Mouse (Mus musculus): Measurements from ENCODE around the gene Zfp683. TPM values are rescaled to one million over a fixed set of nuclear protein-coding genes. Genes with fewer than 3 reads are reported as not detected.
A peak's percentile ranks its signal among the peaks of the same experiment; 100 is the strongest.

Zfp683 gene
- total and polyA plus RNA-seq, 3 experiments, result 0.16 TPM; not detected in 2

DNA sequence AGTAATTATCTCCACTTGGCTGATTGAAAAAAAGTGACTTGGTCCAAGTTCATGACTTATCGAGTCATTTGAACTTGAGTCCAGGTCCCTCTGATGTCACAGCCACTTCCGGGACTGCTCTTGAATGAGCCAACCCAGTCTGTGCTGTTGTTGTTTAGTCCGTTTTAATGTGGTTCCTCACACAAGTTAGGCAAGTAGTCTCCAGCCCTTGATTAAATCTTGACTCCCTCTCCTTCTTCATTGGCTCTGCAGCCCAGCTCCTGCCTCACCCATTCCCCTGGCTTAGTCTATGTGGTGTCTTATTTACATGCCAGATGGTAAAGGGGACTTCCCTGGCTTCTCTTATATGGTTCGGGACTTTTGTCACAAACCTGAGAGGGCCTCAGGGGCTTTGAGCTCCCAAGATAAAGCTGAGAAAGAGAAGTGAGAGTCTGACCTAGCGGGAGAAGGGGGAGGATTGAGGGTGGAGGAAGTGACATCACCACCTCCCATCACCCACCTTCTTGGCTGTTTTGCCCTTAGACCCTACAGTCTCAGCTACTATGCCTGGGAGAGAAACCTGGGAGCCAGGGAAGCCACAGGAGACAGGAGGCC lies 43.5 kb downstream of the Zfp683 start (continued):
- TF ChIP-seq CHD1 (IDR thresholded peaks at IDR 0.05; ENCODE audit: low read depth, low read length) (no peak), USF1 (IDR thresholded peaks at IDR 0.05; ENCODE audit: low read depth, low read length) (no peak), TBP (conservative IDR thresholded peaks at IDR 0.05; ENCODE audit: low read depth, low read length) (peak; percentile 70), MAZ (IDR thresholded peaks at IDR 0.05; ENCODE audit: low read depth, low read length) (peak; percentile 98), IRF4 (IDR thresholded peaks at IDR 0.05; ENCODE audit: low read depth, low read length) (peak; percentile 99), MAX (IDR thresholded peaks at IDR 0.05; ENCODE audit: low read length) (peak; percentile 53), RCOR1 (conservative IDR thresholded peaks at IDR 0.05; ENCODE audit: low read depth, low read length) (peak; percentile 97), TCF12 (IDR thresholded peaks at IDR 0.05; ENCODE audit: low read depth, low read length) (peak; percentile 96)

DNA sequence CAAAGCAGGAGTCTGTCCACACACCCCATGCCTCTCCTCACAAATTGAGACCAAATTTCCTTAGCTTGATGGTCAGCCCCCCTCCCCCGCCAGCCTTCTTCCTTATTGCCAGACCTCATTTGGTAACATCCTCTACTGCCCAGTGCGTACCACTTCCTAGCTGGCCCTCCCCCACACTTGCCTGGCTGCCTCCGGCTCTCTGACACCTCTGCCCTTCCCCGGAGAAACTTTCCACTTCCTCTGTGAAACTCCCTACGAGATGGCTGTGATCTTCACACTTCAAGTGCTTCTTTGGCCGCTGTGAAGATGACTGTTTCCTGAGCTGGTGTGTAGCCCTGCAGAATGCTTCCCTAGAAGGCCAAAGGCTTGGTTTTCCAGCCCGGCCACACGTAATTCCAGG lies 45.0 kb downstream of the Zfp683 start:
- in situ Hi-C loops (cut with MboI; ENCODE audit: low pct_ligation_motif_present, low pct_unique_long_range_greater_than_20kb, low sequenced_read_pairs) (loop anchor here (25.0 kb wide), 1 partner anchor 511 kb away; the partner anchor contains the start of gene Gpn2), dilution Hi-C loops (cut with MboI; ENCODE audit: extremely low pct_ligation_motif_present, extremely low pct_unique_long_range_greater_than_20kb, low sequenced_read_pairs) (no loop called here)
- Histone ChIP-seq H3K36me3 (replicated peaks in 1 of 2; ENCODE audit: control insufficient read depth in 1 of 2, insufficient read depth in 1 of 2, low read length in 1 of 2) (peaks cover 6 to 7% of the 10 kb centered on the region in 2 experiments), H3K27ac (ENCODE audit: insufficient read depth, low read depth) (peak overlapping the region; percentile 100), H3K4me1 (ENCODE audit: control insufficient read depth in 1 of 2, insufficient read depth in 2 of 2) (peaks cover 11 to 38% of the 10 kb centered on the region in 2 experiments), H3K9me3 (replicated peaks; ENCODE audit: low read length) (no peaks in the 10 kb centered on the region), H3K79me2 (replicated peaks; ENCODE audit: control insufficient read depth, extremely low read depth, insufficient read depth, poor library complexity, severe bottlenecking) (peaks cover 16% of the 10 kb centered on the region), H3K4me2 (ENCODE audit: insufficient read depth, low read depth, poor library complexity, severe bottlenecking) (peak overlapping the region; percentile 81), H3K4me3 (replicated peaks in 1 of 3; ENCODE audit: low read depth in 2 of 3, low read length in 2 of 3, poor library complexity in 1 of 3) (peak overlapping the region; percentile 33 to 64 (median 57)), H3K27me3 (replicated peaks) (no peaks in the 10 kb centered on the region), H3K9ac (ENCODE audit: insufficient read depth, low read depth) (peak overlapping the region; percentile 97)
- peak; percentile 94 for DNase-seq (ENCODE audit: extremely low read depth)
- TF ChIP-seq BHLHE40 (IDR thresholded peaks at IDR 0.05; ENCODE audit: low read depth, low read length), result peak; percentile 79
- TF ChIP-seq POLR2A (IDR thresholded peaks at IDR 0.05; ENCODE audit: low read depth, low read length), result peak; percentile 69
- TF ChIP-seq MXI1 (IDR thresholded peaks at IDR 0.05; ENCODE audit: low read depth, low read length), result peak; percentile 60; the same call in 1 of the 2 replicates
- peak; percentile 90 for TF ChIP-seq SIN3A (IDR thresholded peaks at IDR 0.05; ENCODE audit: low read length)
- 0 out of 2 replicates have a peak, but pooled peaks have one; percentile 33 for TF ChIP-seq JUN (IDR thresholded peaks at IDR 0.05; ENCODE audit: insufficient read depth, low read depth, low read length)
- no peak; the same call in 1 of the 2 replicates for TF ChIP-seq CHD1 (IDR thresholded peaks at IDR 0.05; ENCODE audit: low read depth, low read length)
- peak; percentile 94 for TF ChIP-seq IRF4 (IDR thresholded peaks at IDR 0.05; ENCODE audit: low read depth, low read length)
- no peak; the same call in 1 of the 2 replicates for TF ChIP-seq UBTF (IDR thresholded peaks at IDR 0.05; ENCODE audit: low read depth, low read length)
- TF ChIP-seq EP300 (IDR thresholded peaks at IDR 0.05; ENCODE audit: low read length), result peak; percentile 91
- peak; percentile 98 for TF ChIP-seq TCF12 (IDR thresholded peaks at IDR 0.05; ENCODE audit: low read depth, low read length)
- peak; percentile 89 for TF ChIP-seq MAZ (IDR thresholded peaks at IDR 0.05; ENCODE audit: low read depth, low read length)
- peak; percentile 69 for TF ChIP-seq MAX (IDR thresholded peaks at IDR 0.05; ENCODE audit: low read length)
- peak; percentile 31; the same call in 1 of the 2 replicates for TF ChIP-seq JUND (conservative IDR thresholded peaks at IDR 0.05; ENCODE audit: low read depth, low read length)
- TF ChIP-seq ZMIZ1 (IDR thresholded peaks at IDR 0.05; ENCODE audit: low read depth, low read length), result peak; percentile 27
- no peak; the same call in 1 of the 2 replicates for TF ChIP-seq RAD21 (IDR thresholded peaks at IDR 0.05; ENCODE audit: low read depth, low read length)
- TF ChIP-seq NRF1 (IDR thresholded peaks at IDR 0.05; ENCODE audit: low read depth, low read length), result peak; percentile 57; the same call in 1 of the 2 replicates
- TF ChIP-seq MYC (IDR thresholded peaks at IDR 0.05; ENCODE audit: low read depth, low read length), result 0 out of 2 replicates have a peak, but pooled peaks have one; percentile 66
- peak; percentile 90 for TF ChIP-seq MEF2A (IDR thresholded peaks at IDR 0.05; ENCODE audit: borderline replicate concordance, low read depth, low read length)
- TF ChIP-seq ETS1 (conservative IDR thresholded peaks at IDR 0.05; ENCODE audit: low read depth, low read length), result peak; percentile 86
- TF ChIP-seq PAX5 (IDR thresholded peaks at IDR 0.05; ENCODE audit: low read length), result no peak
- no peak for TF ChIP-seq USF1 (IDR thresholded peaks at IDR 0.05; ENCODE audit: low read depth, low read length)
- TF ChIP-seq USF2 (conservative IDR thresholded peaks at IDR 0.05; ENCODE audit: low read depth, low read length), result no peak
- TF ChIP-seq RCOR1 (conservative IDR thresholded peaks at IDR 0.05; ENCODE audit: low read depth, low read length), result peak; percentile 95
- peak; percentile 31 for TF ChIP-seq SMC3 (IDR thresholded peaks at IDR 0.05; ENCODE audit: low read depth, low read length)
- no peak for TF ChIP-seq E2F4 (IDR thresholded peaks at IDR 0.05; ENCODE audit: insufficient replicate concordance, low read depth, low read length)
- peak; percentile 62; the same call in 1 of the 2 replicates for TF ChIP-seq KAT2A (IDR thresholded peaks at IDR 0.05; ENCODE audit: insufficient replicate concordance, low read length)
- no peak for TF ChIP-seq ZC3H11A (IDR thresholded peaks at IDR 0.05; ENCODE audit: low read depth, low read length)
- TF ChIP-seq ELF1 (IDR thresholded peaks at IDR 0.05; ENCODE audit: low read depth, low read length), result peak; percentile 92
- TF ChIP-seq TBP (conservative IDR thresholded peaks at IDR 0.05; ENCODE audit: low read depth, low read length), result peak; percentile 73; the same call in 1 of the 2 replicates
- TF ChIP-seq MAFK (IDR thresholded peaks at IDR 0.05; ENCODE audit: insufficient replicate concordance, low read length), result no peak
- peak; percentile 69; the same call in 1 of the 2 replicates for TF ChIP-seq POLR2AphosphoS2 (IDR thresholded peaks at IDR 0.05; ENCODE audit: low read depth, low read length)
- TF ChIP-seq NELFE (IDR thresholded peaks at IDR 0.05; ENCODE audit: low read depth, low read length), result peak; percentile 68
- peak; percentile 98 for TF ChIP-seq CHD2 (IDR thresholded peaks at IDR 0.05; ENCODE audit: low read length)
- TF ChIP-seq CTCF (conservative IDR thresholded peaks at IDR 0.05 in 1 of 2, IDR thresholded peaks at IDR 0.05 in 1 of 2; ENCODE audit: low read depth in 2 of 2, low read length in 2 of 2), result no peak
